Mouse (Mus musculus): Measurements from ENCODE around the gene Hs6st3.

GRCm38 (mm10) chr14:119892922-119893321 is 754.8 kb downstream of the Hs6st3 start:
- TF ChIP-seq CTCF (IDR thresholded peaks at IDR 0.05; ENCODE audit: low read depth, low read length), result no peak
- no peak for TF ChIP-seq EP300 (IDR thresholded peaks at IDR 0.05; ENCODE audit: insufficient read depth, low read depth, low read length)
- TF ChIP-seq POLR2A (IDR thresholded peaks at IDR 0.05; ENCODE audit: insufficient read depth, low read length), result no peak

Data from ES-Bruce4 (cell line).